Mouse (Mus musculus) G1E (cell line): ENCODE results near the gene Atf1. TPM values are rescaled to one million over a fixed set of nuclear protein-coding genes. Genes with fewer than 3 reads are reported as not detected.

Experiments
- ATAC-seq: 2 replicates; pipeline ENCODE4 v1.8.0; 2016; ENCODE audit warnings: mild to moderate bottlenecking; ENCODE audit not compliant: insufficient number of reproducible peaks, poor library complexity, low FRiP score, severe bottlenecking; ENCODE audit errors: extremely low read depth
- DNase-seq: peaks from one replicate; pipeline ENCODE4 v3.0.0; 2012; ENCODE audit warnings: low spot score
- H3K27me3 ChIP-seq: 2 replicates; pipeline ENCODE4 v1.6.1; 2012; ENCODE audit warnings: mild to moderate bottlenecking, low read length, inconsistent platforms; ENCODE audit not compliant: insufficient read depth
- H3K36me3 ChIP-seq: replicated peaks from 2 replicates; pipeline ENCODE3; 2012; ENCODE audit warnings: mild to moderate bottlenecking, inconsistent platforms
- H3K4me1 ChIP-seq: 2 replicates; pipeline ENCODE4 v1.6.1; 2012; ENCODE audit warnings: low read depth, low read length, inconsistent platforms, mixed read lengths; ENCODE audit not compliant: insufficient read depth
- H3K4me3 ChIP-seq: 2 replicates; pipeline ENCODE4 v1.5.1; 2012; ENCODE audit warnings: low read depth, mild to moderate bottlenecking, inconsistent platforms, low read length, moderate library complexity, mixed read lengths
- H3K9me3 ChIP-seq: replicated peaks from 2 replicates; pipeline ENCODE4 v1.6.1; 2012; ENCODE audit warnings: inconsistent platforms
- CTCF ChIP-seq: IDR thresholded peaks from 2 replicates; pipeline ENCODE4 v1.5.1; 2012; ENCODE audit warnings: low read depth, low read length, inconsistent platforms, mixed read lengths
- GATA1 ChIP-seq: IDR thresholded peaks from 2 replicates; pipeline ENCODE4 v1.6.1; 2012; ENCODE audit warnings: borderline replicate concordance, low read length, inconsistent platforms, mixed read lengths
- GATA2 ChIP-seq: IDR thresholded peaks from 2 replicates; pipeline ENCODE4 v1.6.1; 2012; ENCODE audit warnings: low read depth, low read length, inconsistent platforms, borderline replicate concordance
- POLR2AphosphoS5 ChIP-seq: IDR thresholded peaks from 2 replicates; pipeline ENCODE4 v1.6.1; 2012; ENCODE audit warnings: low read depth, low read length, inconsistent platforms; ENCODE audit not compliant: insufficient replicate concordance
- TAL1 ChIP-seq: conservative IDR thresholded peaks from 2 replicates; pipeline ENCODE4 v1.6.1; 2012; ENCODE audit warnings: low read depth, low read length, inconsistent platforms, mixed read lengths
- polyA plus RNA-seq: library from polyadenylated mRNA; stranded (reverse); fragments of >175 nt; gene quantifications from 2 replicates; pipeline ENCODE4 v1.2.3, GENCODE M21; 2012
- total RNA-seq, 2 experiments: library from RNA; stranded (forward) in 1 of 2; stranded (reverse) in 1 of 2; fragments of 200-1000 nt in 1 of 2; fragments of >200 nt in 1 of 2; fragmentation: Nextera tagmentation in 1 of 2; gene quantifications; 2 replicates each; pipeline ENCODE4 v1.2.3; 2014 to 2017

Gene Atf1
- total and polyA plus RNA-seq, 3 experiments, result 60.0 to 72.0 (median 68.8) TPM

DNA sequence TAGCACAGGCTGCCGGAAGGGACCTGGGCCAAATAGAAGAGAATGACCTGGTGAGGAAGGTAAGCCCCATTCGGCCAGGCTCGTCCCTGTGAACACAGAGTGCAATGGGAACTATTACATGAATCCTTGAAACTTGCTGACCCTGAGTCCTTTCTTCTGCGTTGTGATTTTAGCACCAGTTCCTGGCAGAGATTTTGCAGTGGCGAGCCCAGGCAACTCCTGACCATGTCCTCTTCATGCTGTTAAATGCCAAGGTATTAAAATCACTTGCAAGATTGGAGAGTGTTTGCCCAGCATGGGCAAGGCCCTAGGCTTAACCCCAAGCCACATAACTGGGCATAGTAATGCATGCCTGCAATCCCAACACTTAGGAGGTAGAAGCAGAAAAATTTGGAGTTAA lies 37.5 kb upstream of the Atf1 start:
- Histone ChIP-seq H3K9me3 (no peaks in the 10 kb centered on the region), H3K36me3 (peaks cover 95% of the 10 kb centered on the region), H3K27me3 (no peaks in the 10 kb centered on the region), H3K4me3 (no peak overlapping the region), H3K4me1 (peaks cover 17% of the 10 kb centered on the region)
- TF ChIP-seq TAL1 (no peak), POLR2AphosphoS5 (no peak), GATA2 (no peak), GATA1 (no peak), CTCF (no peak)
- DNase-seq (no peak), ATAC-seq (no peak)

DNA sequence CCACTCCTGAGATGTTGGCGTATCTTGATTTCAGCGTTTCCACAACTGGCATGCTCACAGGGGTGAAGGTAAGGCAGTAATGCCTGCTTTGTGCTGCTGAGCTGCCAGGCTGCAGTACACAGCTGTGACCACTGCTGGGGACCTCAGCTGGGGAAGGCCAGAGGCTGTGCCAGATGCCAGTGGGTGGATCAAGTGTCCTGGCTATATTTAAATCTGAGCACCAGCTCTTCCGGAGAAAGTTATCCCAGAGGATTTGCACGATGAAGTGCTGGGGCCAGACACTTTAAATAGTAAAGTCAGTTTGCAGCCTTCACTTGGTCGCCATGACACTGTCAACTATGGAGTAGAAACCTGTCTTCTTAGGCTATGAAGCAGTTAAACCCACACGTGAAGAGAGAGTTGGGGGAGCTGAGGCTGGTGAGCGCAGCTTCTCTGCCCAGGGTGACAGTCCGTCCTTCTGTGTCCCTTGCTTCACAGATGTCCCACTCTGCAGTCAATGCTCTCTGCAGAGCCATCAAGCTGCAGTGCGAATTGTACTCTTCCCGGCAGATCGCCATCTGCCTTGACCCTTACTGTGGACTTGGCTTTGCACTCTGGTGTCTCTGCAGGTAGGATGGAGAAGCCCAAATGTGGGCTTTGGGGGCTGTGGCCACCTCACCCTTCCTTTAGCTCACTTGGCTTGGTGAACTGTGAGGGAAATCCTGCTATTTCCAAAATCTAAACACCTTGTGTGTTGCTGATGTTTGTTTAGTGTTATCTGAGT lies 28.5 kb upstream of the Atf1 start:
- no peak for DNase-seq
- Histone ChIP-seq H3K9me3 (no peaks in the 10 kb centered on the region), H3K4me3 (no peak overlapping the region), H3K27me3 (no peaks in the 10 kb centered on the region), H3K4me1 (no peaks in the 10 kb centered on the region), H3K36me3 (peaks cover 89% of the 10 kb centered on the region)
- ATAC-seq, result no peak
- TF ChIP-seq CTCF (no peak), GATA1 (no peak), POLR2AphosphoS5 (no peak), TAL1 (no peak), GATA2 (no peak)

DNA sequence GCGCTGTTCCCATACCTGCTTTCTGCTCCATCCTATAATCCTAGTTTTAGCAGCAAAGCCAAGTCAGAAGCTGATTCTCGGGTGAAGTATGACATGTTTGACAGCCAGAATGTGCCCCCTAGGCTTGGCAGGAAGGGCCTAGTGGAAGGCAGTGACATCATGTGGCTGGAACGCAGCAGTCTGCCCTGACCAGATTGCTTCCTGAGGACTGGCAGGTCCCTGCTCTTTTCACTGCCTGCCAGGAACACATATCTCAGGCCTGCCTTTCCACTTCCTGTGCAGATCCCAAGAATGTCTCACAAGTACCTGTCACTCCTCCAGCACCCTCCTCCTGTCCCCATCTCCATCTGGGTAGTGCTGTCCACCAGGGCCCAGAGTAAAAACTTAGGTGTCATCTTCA lies 27.8 kb upstream of the Atf1 start:
- DNase-seq (no peak), ATAC-seq (no peak)
- H3K36me3 ChIP-seq, result peaks cover 89% of the 10 kb centered on the region
- H3K9me3 ChIP-seq, result no peaks in the 10 kb centered on the region
- H3K4me3 ChIP-seq, result no peak overlapping the region
- TF ChIP-seq GATA2, result no peak
- no peak for TF ChIP-seq POLR2AphosphoS5
- TF ChIP-seq CTCF, result no peak
- no peak for TF ChIP-seq GATA1
- no peak for TF ChIP-seq TAL1
- no peaks in the 10 kb centered on the region for H3K27me3 ChIP-seq
- H3K4me1 ChIP-seq, result no peaks in the 10 kb centered on the region

DNA sequence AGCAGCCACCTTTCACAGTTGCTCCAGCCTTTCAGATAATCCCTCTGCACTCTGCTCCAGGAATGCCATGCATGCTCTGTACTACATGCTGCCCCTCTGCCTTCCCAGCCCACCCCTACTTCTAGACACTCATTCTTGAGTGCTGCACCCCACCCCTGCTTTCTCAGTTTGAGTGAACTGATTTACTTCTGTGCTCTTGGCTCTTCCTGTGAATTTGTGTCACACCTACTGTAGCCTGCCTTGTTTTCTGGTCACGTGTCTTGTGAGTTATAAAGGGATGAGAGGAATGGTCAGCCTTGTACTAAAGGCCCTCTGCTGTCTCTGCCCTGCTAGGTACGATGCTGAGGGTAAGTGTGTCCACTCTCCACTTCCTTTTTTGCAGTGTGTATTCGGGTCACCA lies 25.8 kb upstream of the Atf1 start:
- peaks cover 91% of the 10 kb centered on the region for H3K36me3 ChIP-seq
- no peak overlapping the region for H3K4me3 ChIP-seq
- H3K27me3 ChIP-seq, result no peaks in the 10 kb centered on the region
- no peaks in the 10 kb centered on the region for H3K9me3 ChIP-seq
- TF ChIP-seq TAL1, result no peak
- no peak for TF ChIP-seq CTCF
- TF ChIP-seq GATA2, result no peak
- TF ChIP-seq POLR2AphosphoS5, result no peak
- TF ChIP-seq GATA1, result no peak
- no peaks in the 10 kb centered on the region for H3K4me1 ChIP-seq
- ATAC-seq (no peak), DNase-seq (no peak)

DNA sequence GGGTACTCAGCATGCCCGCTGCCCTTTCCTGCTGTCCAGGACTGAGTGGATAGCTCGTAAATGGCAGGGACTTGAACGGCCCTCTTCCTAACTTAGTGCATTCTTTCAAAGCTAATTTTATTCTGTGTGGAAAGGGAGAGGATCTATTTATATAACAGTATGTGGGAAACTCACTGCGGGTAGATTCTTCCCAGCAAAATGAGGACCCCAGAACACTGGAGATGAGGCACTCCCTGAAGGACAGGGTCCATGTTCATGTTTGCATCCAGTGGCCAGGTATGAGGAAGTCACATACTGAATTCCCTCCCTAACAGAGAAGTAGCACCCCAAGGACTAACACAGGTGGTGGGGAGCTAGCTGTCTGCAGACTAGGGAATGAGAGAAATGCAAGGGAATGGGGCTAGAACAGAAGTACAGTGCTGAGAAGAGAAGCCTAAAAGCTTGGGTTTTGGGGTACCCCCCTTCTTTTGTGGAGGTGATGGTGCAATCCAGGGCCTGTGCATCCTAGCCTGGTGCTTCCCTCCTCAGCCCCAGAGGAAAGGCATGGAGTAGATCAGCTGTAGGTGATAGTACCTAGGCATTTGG lies 25.1 kb upstream of the Atf1 start:
- H3K9me3 ChIP-seq, result no peaks in the 10 kb centered on the region
- no peaks in the 10 kb centered on the region for H3K27me3 ChIP-seq
- no peak for TF ChIP-seq GATA2
- TF ChIP-seq TAL1, result no peak
- no peak for TF ChIP-seq POLR2AphosphoS5
- no peak for TF ChIP-seq CTCF
- TF ChIP-seq GATA1, result no peak
- H3K4me1 ChIP-seq, result no peaks in the 10 kb centered on the region
- no peak for DNase-seq
- ATAC-seq, result no peak
- peaks cover 91% of the 10 kb centered on the region for H3K36me3 ChIP-seq
- no peak overlapping the region for H3K4me3 ChIP-seq

DNA sequence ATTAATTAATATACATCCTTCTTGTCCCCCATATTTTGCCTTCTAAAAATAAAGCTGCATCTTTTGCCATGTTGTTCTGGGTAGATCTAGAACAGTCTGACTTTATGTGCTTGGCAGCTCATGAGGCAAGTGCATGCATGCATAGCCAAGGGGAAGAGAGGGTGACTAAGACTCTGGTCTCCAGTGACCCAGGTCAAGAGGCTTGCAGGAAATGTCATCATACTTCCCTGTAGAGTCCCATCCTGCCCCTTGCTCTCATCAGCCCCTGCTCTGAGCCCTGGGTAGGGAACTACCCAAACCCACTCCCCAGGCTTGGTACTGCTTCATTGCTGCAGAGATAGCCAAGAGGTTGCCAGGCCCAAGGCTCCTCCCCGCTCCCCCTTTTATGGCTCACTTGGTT lies 23.0 kb upstream of the Atf1 start:
- H3K4me1 ChIP-seq, result no peaks in the 10 kb centered on the region
- ATAC-seq (no peak), DNase-seq (no peak)
- no peaks in the 10 kb centered on the region for H3K9me3 ChIP-seq
- no peaks in the 10 kb centered on the region for H3K27me3 ChIP-seq
- TF ChIP-seq TAL1, result no peak
- no peak for TF ChIP-seq GATA2
- TF ChIP-seq CTCF, result no peak
- TF ChIP-seq GATA1, result no peak
- no peak for TF ChIP-seq POLR2AphosphoS5
- H3K4me3 ChIP-seq, result no peak overlapping the region
- H3K36me3 ChIP-seq, result peaks cover 89% of the 10 kb centered on the region
